Mouse (Mus musculus): Measurements from ENCODE around the gene Clpx.

Clpx gene

DNA sequence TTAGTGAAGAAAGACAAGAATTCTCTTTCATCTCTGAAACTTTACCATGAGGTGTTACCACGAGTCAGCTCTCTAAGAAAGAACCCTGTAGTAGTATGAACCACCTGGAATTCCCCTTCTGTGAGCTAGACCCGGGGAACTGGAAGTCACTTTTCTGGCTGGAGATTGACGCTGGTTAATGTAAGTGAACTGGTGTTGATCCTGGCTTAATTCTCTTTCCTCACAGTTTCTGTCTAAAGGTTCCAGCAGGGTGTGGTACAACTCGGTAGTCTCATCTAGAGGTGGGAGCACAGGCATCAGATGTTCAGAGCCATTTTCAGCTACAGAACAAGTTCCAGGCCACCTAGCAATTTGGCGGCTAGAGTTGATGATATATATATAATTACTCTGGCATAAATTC lies 941 bp upstream of the Clpx start:
- no peak for DNase-seq

DNA sequence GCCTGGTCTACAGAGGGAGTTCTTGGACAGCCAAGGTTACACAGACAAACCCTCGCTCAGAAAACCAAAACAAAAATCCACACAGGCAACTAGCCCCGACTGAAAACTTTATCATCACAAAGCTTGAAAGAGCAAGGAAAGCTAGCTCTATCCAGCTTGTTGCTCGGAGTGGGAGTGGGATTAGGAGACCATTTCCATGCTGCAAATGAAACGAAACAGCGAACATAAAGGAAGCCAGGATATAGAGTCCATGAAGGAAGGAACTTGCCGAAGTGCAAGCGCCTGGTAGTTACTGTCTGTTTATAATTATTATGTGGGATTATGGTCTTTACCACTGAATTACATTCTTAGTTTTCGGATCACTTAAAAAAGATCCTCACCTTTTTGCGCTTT lies 484 bp upstream of the Clpx start:
- DNase-seq: no peak

DNA sequence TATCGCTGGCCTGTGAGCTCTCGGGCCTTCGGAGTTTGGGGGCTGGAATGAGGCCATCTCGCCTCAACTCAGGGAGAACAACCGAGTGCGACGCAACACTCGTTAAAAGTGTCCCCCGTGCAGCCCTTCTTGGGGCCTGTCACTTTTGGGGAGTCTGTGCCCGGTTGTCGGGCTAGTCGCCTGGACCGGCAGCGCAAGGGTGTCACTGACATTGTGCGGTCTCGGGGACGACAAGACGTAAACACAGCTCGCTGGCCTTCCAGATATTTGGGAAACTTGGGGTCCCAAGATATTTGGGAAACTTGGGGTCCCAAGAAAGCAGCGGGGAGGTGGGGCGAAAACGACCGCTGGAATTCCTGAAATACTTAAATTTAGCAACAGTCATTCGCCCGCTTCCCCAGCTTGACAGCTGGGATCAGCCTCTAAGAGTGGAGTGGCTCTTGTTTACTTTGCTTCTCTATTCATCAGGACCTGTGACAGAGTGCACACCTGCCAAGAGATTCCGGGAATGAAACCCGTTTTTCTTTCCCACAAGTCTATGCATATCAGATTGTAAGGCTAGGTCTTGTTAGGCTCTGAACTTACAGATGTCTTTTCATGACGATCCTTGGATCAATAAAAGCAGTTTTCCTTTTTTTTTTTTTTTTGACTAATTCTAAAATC lies 787 bp downstream of the Clpx start:
- DNase-seq: no peak

DNA sequence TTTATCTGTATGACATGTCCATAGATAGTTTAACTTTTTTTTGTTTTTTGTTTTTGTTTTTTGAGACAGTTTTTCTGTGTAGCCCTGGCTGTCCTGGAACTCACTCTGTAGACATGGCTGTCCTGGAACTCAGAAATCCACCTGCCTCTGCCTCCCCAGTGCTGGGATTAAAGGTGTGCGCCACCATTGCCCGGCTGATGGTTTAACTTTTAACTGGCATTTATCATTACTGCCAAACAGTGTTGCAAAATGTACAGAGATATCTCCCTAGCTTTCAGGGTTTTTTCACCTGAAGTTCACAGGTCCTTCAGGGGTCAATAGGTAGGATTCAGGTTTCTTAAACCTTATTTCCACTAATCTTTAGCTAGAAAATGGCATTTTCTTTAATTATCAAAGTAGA lies 3.0 kb downstream of the Clpx start:
- DNase-seq: no peak

DNA sequence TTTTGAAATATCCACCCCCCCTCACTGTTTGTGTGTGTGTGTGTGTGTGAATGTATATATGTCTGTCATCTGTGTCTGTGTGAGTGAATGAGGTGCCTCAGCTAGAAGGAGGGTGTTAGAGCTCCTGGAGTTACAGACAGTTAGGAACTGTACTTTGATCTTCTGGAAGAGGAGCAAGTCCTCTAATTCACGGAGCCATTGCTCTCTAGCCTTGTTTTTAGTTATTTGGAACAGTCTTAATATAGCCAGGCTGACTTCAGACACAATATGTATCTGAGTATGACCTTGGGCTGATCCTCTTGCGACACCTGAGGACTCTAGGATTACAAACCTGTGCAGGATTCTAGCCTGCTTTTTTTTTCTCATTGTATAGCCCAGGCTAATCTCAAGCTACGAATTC lies 4.7 kb downstream of the Clpx start:
- no peak for DNase-seq

DNA sequence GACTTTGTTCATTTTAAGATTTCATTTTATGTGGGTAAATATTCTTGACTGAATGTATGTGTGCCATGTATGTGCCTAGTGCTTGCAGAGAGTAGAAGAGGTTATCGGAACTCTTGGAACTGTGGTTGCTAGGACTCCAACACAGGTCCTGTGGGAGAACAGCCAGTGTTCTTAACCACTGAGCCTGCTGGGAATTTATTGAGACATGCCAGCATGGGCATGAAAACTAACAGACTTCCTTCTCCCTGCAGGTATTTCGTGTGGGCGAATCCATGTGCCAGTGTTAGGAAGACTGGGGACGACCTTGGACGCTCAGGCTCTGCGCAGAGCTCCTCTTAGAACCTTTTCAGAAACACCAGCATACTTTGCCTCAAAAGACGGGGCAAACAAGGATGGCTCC lies 5.6 kb downstream of the Clpx start:
- no peak for DNase-seq

DNA sequence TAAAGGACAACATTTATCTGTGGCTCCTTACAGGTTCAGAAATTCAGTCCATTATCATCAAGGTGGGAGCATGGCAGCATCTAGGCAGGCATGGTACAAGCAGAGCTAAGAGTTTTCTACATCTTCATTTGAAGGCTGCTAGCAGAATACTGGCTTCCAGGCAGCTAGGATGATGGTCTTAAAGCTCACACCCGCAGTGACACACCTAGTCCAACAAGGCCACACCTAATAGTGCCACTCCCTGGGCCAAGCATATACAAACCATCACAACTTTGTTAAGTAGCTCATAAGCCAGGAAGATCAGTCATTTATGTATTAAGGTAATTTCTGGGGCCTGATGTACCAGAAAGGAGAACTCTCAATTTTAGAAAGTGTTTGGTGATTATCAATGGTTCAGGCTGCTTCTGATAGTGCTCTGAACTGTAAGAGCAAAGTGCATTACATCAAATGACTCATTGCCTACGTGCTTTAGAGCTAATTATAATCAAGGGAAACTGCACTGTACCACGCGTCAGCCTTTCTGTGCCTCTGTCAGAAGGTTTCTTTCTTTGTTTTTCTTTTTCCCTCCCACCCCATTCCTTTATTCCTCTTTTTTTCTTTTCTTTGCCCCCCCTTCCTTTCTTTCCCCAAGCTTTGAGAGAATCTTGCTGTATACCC lies 8.4 kb downstream of the Clpx start:
- no peak for DNase-seq

DNA sequence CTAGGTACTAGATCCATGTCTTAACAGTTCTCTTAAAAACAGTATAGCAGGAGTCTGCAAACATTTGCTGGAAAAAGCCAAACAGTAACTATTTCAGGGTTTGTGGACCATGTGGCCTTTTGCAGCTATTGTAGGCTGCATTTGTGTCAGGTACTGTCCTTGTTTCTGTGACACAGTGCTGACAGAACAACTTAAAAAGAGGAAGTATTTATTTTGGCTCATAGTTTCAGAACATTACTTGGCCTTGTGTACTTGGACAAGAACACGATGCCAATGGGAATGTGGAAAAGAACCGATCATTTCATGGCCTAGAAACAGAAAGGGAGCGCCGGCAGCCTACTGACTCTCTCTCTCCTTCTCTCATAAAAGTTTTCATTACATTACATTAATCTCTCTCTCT lies 9.5 kb downstream of the Clpx start:
- DNase-seq: no peak

DNA sequence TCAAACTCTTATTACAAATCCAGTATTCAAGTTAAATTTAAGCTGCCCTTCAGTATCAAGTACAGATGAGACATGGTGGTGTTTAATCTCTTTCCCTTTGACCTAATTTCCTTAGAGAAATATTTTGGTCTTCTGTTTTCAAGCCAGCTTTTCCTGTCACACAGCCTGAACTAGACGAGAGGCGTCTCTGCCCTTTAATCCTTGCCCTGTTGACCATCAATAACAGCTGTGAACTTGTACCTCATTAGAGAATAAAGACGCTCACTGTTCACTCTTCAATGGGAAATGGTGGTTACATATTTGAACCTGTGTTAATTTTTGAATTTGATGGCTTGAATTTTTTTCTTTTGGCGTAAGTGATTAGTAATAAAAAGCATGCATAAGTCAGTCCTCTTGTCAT lies 10.2 kb downstream of the Clpx start:
- no peak for DNase-seq

DNA sequence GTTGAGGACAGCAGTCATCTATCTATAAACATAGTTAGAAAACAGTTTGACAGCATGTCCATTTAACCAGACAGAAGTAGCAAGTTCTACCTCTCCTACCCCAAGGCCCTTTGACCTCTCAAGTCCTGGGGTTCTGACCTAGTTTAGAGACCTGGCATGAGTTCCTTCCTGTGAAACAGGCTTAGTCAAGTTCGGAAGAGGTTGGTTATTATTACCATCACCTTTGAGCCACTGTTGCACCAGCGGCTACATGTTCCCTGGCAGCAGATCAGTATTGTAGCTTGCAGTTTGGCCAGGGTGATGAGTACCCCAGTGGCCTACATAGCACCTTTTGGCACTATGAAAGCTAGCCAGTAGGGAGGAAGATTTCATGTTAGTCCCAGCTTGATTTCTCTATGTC lies 12.6 kb downstream of the Clpx start:
- DNase-seq: no peak

DNA sequence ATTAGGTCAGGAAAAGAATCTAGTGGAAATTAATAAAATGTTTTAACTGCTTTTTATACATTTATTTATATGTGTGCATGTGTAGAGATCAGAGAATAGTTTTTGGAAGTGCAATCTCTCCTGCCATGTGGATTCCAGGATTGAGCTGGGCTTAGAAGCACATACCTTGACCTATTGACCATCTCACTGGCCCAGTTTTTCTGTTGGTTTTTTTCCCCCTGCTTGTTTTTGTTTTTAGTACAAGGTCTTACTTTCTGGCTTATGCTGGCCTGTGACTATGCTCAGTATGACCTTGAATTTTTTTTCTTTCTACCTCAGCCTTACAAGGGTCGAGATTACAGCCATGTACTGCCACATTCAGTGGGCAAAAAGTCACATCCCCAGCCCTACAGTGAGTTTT lies 14.0 kb downstream of the Clpx start:
- no peak for DNase-seq

DNA sequence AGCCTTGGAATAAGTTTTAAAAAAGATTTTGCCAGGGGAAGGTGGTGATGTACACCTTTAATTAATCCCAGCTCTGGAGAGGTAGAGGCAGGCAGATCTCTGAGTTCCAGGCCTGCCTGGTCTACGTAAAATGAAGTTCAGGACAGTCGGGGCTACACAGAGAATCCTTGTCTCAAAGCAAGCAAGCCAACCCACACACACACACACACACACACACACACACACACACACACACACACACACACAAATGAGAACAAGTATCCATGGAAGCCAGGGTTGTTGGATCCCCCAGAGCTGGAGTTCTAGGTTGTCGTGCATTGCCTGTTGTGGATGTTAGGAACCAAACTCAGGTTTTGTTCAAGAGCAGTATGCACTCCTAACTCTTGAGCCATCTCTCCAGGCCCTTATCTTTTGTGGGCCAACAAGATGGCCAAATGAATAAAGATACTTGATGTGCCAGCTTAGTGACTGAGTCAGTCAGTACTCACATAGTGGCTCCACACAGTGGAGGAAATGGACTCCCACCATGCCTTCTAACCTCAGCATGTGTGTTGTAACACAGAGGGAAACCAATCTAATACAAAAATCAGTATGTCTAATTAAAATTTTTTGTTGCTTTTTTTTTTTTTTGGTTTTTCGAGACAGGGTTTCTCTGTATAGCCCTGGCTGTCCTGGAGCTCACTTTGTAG lies 18.8 kb downstream of the Clpx start:
- DNase-seq: no peak

DNA sequence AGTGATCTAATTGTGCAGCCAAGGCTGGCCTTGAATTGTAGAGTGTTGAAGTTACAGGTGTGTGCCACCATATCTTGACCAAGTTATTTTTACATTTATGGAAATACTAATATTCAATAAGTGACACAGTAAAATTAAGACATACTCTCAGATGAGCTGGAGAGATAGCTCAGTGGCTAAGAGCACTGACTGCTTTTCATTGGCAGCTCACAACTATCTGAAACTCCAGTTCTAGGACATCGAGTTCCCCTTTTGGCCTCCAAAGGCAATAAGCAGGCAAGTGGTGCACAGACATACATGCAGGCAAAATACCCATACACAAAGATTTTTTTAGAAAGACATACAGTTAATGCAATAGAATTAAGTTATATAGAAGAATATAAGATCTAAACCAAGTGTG lies 19.8 kb downstream of the Clpx start:
- no peak for DNase-seq

DNA sequence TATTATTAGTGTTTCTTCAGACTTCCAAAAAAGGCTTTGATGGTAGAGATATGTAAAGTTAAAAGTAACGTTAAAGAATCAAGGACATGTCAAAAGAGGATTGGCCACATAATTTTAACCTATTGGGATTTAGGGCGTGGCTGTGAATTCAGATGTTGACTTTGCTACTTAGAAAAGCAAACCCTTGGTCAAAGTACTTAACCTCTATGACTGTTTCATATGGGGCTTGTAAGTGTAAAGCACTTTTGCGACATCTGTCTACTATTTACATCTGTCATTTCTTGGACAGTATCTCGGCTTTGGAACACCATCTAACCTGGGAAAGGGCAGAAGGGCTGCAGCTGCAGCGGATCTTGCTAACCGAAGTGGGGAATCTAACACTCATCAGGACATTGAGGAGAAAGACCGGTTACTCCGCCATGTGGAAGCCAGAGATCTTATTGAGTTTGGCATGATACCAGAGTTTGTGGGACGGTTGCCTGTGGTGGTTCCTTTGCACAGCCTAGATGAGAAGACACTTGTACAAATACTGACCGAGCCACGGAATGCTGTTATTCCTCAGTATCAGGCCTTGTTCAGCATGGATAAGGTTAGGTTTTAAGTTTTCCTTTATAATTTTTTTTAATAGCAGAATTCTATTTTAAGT lies 28.3 kb downstream of the Clpx start:
- no peak for DNase-seq

DNA sequence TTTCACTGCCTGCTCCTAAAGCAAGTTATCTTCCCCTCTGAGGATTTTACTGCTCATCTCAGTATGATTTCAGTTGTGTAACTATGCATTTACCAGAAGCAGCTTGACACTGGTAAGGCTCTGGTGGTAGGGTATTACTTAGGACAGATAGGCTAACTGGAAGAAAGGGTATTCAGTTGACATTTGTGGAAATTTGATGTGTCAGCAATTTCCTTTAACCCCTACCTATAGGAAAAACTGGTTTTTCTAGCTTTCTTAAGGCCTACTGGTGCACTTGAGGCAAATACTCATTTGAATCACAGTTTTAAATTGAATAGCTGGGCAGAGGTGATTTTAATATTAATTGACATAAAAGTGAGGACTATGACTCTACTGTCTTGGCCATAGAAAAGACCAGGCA lies 31.9 kb downstream of the Clpx start:
- no peak for DNase-seq

DNA sequence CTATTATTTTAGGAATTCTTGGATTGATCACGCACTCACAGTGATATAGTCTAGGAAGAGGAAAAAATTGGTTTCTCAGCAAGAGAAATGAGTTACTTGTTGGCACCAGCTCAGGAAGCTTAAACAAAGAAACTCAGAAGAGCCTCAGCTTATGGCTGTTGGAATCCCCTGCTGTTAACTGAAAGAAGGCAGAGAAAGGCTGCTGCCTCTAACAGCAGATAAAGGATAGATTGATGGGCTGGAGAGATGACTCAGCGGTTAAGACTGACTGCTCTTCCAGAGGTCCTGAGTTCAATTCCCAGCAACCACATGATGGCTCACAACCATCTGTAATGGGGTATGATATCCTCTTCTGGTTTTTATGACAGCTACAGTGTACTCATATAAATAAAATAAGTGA lies 33.3 kb downstream of the Clpx start:
- DNase-seq: no peak

DNA sequence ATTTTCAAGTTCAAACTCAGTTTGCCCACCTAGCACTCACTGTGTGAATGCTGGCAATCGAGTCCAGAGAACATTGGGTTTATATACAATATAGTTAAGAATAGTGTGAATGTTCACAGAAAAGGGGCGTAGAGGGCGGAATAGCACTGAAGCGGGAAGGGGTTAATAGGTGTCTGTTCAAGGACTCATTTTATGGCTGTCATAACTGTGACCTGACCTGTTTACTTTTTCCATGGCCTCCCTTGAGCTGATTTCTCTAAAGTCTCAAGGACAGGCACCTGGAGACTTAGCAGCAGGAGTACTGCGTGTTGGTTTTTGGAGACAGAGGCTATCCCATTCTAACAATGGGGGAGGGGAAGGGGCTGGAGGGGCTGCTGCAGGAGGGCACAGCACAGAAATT lies 39.9 kb downstream of the Clpx start:
- DNase-seq: no peak

DNA sequence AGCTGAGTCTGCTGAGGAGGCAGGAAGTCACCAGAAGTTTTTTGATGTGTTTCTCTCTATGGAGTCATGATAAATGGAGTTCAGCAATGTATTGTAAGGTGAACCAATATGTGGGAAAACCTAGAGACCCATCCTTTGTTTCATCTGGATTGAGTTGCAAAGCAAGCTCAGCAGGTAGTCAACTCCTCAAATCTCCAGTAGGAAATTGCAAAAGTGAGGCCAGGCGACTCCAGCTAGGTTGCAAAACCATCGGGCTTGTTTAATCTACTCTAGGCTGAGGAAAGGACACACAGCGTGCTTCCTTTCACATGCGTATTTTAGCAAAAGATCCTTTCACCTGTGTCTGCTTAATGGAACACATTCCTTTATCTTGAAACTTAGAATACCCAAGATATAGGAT lies 45.1 kb downstream of the Clpx start:
- DNase-seq: no peak

DNA sequence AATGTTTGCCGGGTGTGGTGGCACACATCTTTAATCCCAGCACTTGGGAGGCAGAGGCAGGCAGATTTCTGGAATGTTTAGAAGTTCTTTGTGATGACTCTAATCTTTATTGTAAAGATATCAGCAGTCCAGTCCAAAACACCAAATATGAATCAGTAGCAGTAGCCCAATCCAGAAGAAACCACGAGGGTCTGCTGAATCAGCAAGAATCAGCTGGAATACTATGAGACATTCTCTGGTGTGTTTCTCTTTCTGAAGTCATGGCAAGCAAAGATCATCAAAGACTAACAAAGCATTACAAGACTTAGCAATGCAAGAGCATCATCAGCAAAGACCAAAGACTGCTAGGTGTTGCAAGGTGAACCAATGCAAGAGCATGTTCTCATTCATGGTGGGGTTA lies 46.4 kb downstream of the Clpx start:
- no peak for DNase-seq

DNA sequence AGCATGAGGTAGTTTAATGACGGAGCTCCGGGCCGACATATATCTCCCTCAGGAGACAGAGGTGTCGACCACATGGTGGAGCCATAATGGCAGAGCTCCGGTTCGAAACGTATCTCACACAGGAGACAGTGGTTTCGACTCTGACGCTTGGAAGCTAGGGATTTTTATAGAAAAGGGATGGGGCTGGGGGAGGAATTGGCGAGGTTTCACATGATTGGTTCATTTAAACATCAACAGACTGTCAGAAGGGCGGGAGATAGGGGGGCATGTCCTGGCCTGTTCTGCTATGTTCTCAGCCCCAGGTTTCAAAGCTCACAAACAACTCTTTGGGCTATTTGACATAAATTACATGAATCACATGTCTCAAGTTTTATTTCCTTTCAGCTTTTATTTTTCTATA lies 51.4 kb downstream of the Clpx start:
- DNase-seq: peak in 1 of 2 experiments; percentile 13

DNA sequence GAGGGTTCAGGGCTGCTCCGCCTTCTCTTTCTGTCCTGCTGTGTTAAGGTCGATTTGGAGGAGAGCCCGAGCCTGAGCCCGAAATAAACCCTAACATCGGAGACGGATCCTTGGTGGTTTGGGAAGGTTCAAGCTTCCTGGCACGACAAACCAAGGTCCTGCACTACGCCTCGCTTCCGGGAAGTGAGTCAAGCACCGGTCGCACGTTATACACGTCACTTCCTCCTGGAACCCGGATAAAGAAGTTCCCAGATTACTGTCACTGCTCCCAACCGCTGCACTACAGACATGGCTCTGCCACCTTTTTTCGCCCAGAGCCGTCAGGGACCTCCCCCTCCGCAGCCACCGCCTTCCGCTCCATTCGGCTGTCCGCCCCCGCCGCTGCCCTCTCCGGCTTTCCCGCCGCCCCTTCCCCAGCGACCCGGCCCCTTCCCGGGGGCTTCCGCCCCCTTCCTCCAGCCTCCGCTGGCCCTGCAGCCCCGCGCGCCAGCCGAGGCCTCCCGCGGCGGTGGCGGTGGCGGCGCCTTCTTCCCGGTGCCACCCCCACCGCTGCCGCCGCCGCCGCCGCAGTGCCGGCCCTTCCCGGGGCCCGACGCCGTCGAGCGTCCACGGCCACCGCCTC lies 51.9 kb downstream of the Clpx start, which contains the start of gene Pdcd7:
TSS of gene Pdcd7 (plus strand) at position 251 of the 622 bp plus-strand sequence.
- peak; percentile 95 to 99 for DNase-seq

DNA sequence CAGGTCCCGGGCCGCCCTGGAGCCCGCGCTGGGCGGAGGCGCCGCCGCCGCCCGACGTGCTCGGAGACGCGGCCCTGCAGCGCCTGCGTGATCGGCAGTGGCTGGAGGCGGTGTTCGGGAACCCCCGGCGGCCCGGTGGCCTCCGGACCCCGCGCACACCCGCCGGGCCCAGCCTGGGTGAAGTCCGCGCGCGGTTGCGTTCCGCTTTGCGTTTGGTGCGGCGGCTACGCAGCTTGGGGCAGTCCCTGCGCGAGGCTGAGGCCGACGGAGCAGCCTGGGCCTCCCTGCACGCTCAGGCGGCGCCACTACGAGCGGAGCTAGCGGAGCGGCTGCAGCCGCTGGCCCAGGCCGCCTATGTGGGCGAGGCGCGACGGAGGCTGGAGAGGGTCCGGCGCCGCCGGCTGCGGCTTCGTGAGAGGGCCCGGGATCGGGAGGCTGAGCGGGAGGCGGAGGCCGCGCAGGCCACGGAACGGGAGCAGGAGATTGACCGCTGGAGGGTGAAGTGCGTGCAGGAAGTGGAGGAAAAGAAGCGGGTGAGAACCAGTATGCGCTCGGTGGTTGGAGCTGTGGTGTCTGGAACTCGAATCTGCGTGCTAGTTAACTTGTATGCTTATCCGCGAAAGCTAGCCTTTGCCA lies 52.5 kb downstream of the Clpx start:
- peak; percentile 47 to 48 for DNase-seq

Data from cerebellum, postnatal 36 days (tissue).